Mouse (Mus musculus) gastrocnemius, postnatal 10 days (tissue): Measurements from ENCODE around the gene Blm. TPM values are rescaled to one million over a fixed set of nuclear protein-coding genes. Genes with fewer than 3 reads are reported as not detected.
"Not testable (repeated sequence)": the region's sequence is repeated elsewhere in the genome, so short reads cannot be mapped to it uniquely, and the experiment has no call there.

Experiments used
- DNase-seq: peaks from one replicate; pipeline ENCODE4 v3.0.0; 2021; ENCODE audit warnings: mixed read lengths
- total RNA-seq, 2 experiments: library from RNA; stranded (reverse); gene quantifications; 2 replicates each; pipeline ENCODE4 v1.2.3; 2021

Gene Blm
- total RNA-seq, 2 experiments from 2014 or later: 5.4 to 6.3 TPM

DNA sequence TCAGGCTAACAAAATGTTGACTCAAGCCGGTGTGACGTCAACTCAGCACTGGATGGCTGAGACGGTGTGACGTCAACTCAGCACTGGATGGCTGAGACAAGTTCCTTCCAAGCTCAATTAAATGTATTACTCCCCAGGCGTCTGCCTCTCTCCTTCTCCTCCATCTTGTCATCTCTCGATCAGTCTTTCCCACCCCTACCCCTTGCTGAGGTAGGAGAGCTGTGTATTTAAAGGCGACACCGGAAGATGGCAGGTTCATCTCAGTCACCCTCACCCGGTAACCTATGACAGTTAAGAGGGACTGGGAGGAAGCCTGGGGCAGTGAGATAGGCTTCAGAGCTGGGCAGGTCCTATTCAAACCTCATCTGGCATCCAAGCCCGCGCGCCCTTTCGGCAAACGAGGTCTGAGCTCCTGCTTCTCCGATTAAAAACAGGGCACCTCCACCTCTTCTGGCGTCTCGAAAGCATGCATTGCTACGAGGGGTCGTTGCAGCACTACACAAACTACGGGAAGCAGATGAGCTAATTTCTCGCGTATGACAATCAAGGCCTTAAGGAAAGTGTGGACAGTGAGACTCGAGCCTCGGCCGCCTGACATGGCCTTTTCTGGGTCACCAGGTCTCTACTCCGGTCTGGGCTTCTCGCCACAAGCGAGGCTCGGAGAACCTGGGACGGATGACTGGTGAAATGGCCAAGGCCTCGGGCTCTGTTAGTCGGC, 469 bp downstream of the Blm start:
- no peak for DNase-seq

DNA sequence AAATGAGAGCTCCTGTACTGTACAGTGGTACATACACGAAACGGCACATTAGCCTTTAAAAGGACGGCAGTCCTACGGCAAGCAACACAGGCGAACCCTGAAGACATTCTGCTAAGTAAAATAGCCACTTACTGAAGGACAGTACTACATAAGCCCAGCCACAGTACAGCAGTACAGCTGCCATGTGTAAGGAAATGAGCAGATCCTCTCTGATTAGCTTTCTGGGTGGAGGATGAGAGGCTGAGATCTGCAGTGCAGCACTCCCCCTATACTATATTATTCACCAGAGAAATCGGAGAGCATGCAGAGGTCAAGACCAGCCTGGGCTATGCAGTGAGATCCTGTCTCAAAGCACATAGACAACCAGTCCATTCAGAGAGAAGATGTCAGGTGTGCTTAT, 3.8 kb downstream of the Blm start:
- DNase-seq: no peak

GRCm38 (mm10) chr7:80530646-80531045, 4.3 kb downstream of the Blm start:
- no peak for DNase-seq

- DNase-seq: no peak
Observed at GRCm38 (mm10) chr7:80526698-80527097, 8.2 kb downstream of the Blm start.

- DNase-seq: no peak
Observed at GRCm38 (mm10) chr7:80512408-80513085, 22.4 kb downstream of the Blm start.

GRCm38 (mm10) chr7:80507697-80508096, 27.2 kb downstream of the Blm start:
- DNase-seq: not testable (repeated sequence)

DNA sequence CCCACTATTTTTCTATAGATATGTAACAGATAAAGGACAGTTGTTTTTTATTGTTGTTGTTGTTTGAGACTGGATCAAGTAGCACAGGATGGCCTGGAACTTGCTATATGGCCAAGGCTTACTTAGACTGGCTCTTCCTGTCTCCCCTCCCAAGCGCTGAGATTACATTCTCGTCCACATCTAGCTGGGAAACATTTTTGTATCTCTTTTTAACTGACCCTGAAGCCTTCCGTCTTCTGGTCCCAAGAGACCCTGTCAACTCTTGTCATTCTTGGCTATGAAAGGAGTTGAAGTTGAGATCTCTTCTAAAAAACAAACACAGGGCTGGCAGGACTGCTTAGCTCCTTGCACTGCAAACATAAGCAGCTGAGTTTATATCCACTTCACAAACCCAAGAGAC, 28.9 kb downstream of the Blm start:
- DNase-seq: no peak

- DNase-seq: no peak
Observed at GRCm38 (mm10) chr7:80504920-80505319, 30.0 kb downstream of the Blm start.

DNA sequence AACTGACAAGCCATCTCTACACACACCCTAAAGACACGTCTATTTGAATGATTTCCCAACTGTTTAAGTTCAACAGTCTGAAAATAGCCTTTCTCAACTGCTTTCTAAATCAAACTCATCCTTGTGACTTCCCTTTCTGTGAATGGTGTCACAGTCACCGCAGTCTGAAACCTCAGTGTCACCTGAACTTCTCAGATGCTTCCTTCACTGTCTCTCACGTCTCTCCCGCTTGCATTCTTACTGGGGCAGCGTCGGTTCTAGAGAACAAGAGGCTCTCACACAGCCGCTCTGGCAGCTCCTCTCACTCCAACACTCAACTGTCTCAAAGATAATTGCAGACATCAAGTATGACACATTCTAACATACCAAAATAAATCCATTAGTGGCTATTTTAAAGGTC, 33.9 kb downstream of the Blm start:
- no peak for DNase-seq

DNA sequence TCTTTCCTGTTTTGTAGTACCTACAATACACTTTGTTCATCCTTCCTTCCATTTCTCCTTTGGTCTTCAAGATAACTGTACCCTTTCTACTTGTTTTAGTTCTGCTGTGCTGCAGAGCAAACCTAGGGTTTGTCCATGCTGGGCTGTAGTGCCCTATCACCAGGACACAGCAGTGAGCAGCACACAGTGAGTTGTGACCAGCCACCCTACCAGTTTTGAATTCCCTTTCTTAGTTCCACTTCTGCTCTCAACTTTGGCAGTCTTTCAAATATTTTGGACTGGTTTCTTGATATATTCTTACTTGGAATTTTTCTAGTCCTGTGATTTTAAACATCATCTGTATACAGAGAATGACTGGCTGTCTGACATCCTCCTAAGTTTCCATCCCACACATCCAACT, 34.8 kb downstream of the Blm start:
- DNase-seq: no peak

DNA sequence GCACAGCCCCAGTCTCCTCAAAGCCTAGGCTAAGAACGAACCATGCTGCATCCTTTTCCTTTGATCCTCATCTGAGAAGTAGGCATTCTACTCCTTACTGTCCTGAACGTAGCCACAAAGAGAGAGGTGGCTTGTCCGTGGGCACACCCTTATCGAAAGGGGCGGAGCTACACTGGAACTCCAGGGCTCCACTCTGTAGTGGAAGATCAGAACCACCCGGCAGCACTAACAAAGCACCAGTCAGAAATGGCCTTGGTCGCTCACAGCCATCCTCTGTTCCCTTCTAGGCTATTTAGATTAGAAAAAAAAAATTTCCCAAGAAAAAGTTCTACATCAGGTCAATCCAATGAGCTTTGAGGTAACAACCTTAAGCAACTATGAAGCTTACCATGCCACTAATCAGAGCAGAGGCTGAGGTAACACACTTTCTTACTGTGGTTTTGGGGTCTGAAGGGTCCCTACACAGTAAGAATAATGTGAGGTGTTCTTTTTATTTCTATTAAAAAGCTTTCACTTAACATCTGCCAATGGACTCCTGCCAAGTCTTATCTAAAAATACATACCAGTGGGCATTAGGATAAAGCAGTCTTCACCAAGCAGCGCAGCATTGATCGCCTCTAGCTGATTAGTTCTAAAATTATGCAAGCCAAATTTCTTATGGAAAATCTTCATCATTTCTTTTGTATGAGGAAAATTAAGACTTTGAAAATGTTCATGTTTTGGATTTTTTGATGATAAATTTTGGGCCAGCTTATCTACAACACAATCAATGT, 35.5 kb downstream of the Blm start:
- no peak for DNase-seq

- DNase-seq: no peak
Observed at GRCm38 (mm10) chr7:80496656-80497055, 38.3 kb downstream of the Blm start.

GRCm38 (mm10) chr7:80495210-80495609, 39.7 kb downstream of the Blm start:
- no peak for DNase-seq

DNA sequence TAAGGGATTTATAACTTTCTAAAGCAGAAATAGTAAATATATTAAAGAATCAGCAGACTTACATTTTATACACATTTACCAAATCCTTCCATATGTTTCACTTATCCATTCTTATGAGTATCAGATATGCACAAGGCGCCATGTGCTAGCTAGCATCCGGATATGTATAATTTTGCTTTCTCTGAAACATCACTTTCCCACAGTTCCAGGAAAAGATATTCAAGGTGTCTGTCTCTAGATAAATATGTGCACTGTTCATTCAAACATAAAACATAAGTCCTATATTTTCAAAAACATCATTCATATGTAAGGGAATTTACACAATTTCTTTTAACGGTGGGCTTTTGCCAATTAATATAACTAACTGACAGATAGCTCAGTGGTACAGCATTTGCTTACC, 42.9 kb downstream of the Blm start:
- no peak for DNase-seq

DNA sequence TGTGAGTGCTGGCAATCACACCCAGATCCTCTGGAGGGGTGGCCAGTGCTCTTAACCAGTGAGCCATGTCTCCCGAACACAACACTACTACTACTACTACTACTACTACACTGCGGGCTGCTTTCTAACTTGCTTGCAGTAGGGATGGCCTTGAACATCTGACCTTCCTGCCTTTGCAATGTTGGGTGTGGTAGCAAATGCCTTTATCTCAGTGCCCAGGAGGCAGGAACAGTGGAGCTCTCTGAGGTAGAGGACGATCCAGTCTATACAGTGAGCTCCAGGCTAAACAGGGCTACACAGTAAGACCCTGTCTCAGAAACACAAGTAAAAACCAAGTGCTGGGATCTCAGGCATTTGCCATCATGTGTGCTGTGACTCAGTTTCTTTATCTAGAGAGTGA, 43.8 kb downstream of the Blm start:
- DNase-seq: no peak

- DNase-seq: no peak
Observed at GRCm38 (mm10) chr7:80490351-80490750, 44.6 kb downstream of the Blm start.

GRCm38 (mm10) chr7:80489445-80489844, 45.5 kb downstream of the Blm start:
- DNase-seq: no peak

- DNase-seq: no peak
Observed at GRCm38 (mm10) chr7:80487239-80487638, 47.7 kb downstream of the Blm start.

GRCm38 (mm10) chr7:80480097-80480496, 54.8 kb downstream of the Blm start:
- no peak for DNase-seq

DNA sequence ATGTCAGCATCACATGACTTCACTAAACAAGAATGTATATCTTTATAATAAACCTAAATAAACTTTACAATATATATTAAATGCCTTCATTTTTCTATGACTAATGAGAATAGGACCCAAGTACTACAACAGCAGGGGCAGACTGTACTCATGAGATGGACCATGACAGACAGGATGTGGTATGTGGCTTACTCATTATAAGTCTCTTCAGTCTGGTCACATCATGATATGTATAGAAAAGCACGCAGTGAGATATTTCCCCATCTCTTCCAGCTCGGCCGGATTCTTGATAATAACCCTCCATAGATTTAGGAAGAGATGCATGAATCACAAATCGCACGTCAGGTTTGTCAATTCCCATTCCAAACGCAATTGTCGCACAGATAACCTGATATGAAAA, 61.1 kb downstream of the Blm start:
- DNase-seq: no peak

DNA sequence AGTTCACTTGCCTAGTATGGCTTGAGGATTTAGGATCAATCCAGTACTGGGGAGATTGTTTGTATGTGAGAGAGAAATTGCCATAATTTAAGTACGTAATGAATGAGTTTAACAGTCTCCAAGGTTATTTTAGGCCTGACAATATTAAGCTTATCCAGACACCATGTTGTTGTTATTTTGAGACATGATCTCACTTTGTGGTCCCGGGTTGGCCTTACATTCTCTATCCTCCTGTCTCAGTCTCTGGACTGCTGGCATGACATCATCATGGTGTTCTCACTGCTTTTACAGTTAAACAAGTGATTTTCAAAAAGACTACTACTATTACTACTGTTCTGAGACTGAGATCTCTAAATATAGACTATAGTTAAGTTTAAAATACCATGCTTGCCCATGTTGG, 66.1 kb downstream of the Blm start:
- no peak for DNase-seq

GRCm38 (mm10) chr7:80467334-80467733, 67.6 kb downstream of the Blm start:
- DNase-seq: no peak

DNA sequence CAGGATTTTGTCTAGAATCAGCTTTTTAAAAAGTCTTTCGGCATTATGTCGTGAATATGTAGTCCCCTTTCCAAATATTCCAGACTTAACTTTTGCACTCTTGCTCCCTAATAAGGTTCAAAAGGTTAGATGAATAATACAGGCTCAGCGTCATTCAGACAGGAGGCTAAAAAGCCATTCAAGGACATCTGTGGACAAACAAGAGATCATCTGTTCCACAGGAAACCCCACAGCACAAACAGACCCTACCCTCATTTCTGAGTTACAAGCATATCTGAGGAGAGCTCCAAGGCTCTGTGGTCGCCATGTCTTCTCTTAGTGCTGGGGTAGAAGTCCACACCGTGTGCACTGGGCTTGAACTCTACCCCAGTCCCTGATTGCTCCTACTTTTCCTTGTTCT, 70.1 kb downstream of the Blm start:
- no peak for DNase-seq
